Comparison of ENCODE assay signal across 20 mouse cellular contexts in the genomic region with DNA sequence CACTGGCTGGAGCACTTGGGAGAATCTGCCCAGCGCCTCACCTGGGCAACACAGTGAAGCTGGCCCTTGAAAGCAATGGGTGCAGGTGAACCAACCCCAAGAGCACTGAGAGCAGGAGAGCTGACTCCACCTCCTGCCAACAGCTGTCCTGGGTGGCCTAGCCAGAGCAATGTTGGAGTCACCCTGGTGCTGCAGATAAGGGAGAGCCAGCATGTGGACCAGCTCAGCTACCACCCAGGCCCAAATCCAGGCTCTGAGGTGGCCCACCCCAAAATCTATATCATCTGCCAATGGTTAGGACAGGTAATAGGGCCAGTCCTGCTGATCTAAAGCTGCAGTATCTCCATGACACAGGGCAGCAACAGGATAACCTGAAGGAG.
DNase-seq lines count a peak whose midpoint lies in the region; ATAC-seq lines count a peak whose summit lies in the region.
"Had no signal": no experiment of that assay in that cellular context is flagged by ENCODE, and none has a peak within 500 bp of the region (broad histone marks: within the 10 kb centered on the region; RNA-seq: fewer than 3 reads in every experiment).

No protein-coding gene starts in this region.

- H3K27me3 ChIP-seq in heart, embryonic 12.5 days (replicated peaks), result no peaks in the 10 kb centered on the region
- H3K27me3 ChIP-seq in midbrain, embryonic 10.5 days (ENCODE audit: low read depth, poor library complexity, severe bottlenecking), result no peaks in the 10 kb centered on the region
- no peaks in the 10 kb centered on the region for H3K27me3 ChIP-seq in midbrain, embryonic 16.5 days (ENCODE audit: control insufficient read depth, insufficient read depth, low read depth, low read length)
- no peaks in the 10 kb centered on the region for H3K27me3 ChIP-seq in kidney, embryonic 15.5 days

- peaks cover 16% of the 10 kb centered on the region for H3K4me1 ChIP-seq in heart, embryonic 12.5 days (replicated peaks)
- H3K4me1 ChIP-seq in midbrain, embryonic 10.5 days, result no peaks in the 10 kb centered on the region
- no peaks in the 10 kb centered on the region for H3K4me1 ChIP-seq in midbrain, embryonic 16.5 days (ENCODE audit: control insufficient read depth, insufficient read depth, low read length)
- no peaks in the 10 kb centered on the region; the same call in 1 of the 2 replicates for H3K4me1 ChIP-seq in kidney, embryonic 15.5 days
- H3K4me1 ChIP-seq: forebrain, embryonic 10.5 days had no signal

- H3K36me3 ChIP-seq in heart, embryonic 12.5 days, result no peaks in the 10 kb centered on the region
- no peaks in the 10 kb centered on the region for H3K36me3 ChIP-seq in midbrain, embryonic 10.5 days
- no peaks in the 10 kb centered on the region for H3K36me3 ChIP-seq in midbrain, embryonic 16.5 days (ENCODE audit: control insufficient read depth, insufficient read depth, low read length)
- H3K36me3 ChIP-seq in kidney, embryonic 15.5 days, result no peaks in the 10 kb centered on the region
- H3K36me3 ChIP-seq: embryonic facial prominence, embryonic 10.5 days; forebrain, embryonic 10.5 days had no signal

- WGBS in heart, embryonic 12.5 days, result 91% methylated on average over 1 of the region's 1 CpGs
- WGBS in midbrain, embryonic 10.5 days, result 92% methylated on average over 1 of the region's 1 CpGs
- 82% methylated on average over 1 of the region's 1 CpGs for WGBS in midbrain, embryonic 16.5 days
- 85% methylated on average over 1 of the region's 1 CpGs for WGBS in kidney, embryonic 15.5 days

- no peak for DNase-seq in heart, postnatal 14 days
- DNase-seq in midbrain, embryonic 10.5 days (ENCODE audit: low spot score), result no peak
- no peak for DNase-seq in lung, postnatal 25 days (ENCODE audit: low spot score)
- DNase-seq: adrenal gland, adult 2 months; adrenal gland, postnatal 36 days; cerebellum, adult 2 months; cerebellum, postnatal 10 days; gastrocnemius, postnatal 10 days; heart, postnatal 4 days had no signal

- no peak overlapping the region for H3K4me2 ChIP-seq in heart, embryonic 12.5 days
- H3K4me2 ChIP-seq in midbrain, embryonic 16.5 days (ENCODE audit: low read length), result no peak overlapping the region
- H3K4me2 ChIP-seq in kidney, embryonic 15.5 days, result no peak overlapping the region
- H3K4me2 ChIP-seq: hindbrain, embryonic 14.5 days had no signal

- ATAC-seq in heart, embryonic 12.5 days (ENCODE audit: insufficient number of reproducible peaks, low FRiP score), result peak; percentile 54; the same call in 1 of the 2 replicates
- no peak for ATAC-seq in midbrain, embryonic 16.5 days
- peak; percentile 37; the same call in 1 of the 2 replicates for ATAC-seq in megakaryocyte progenitor cell, adult 5-6 weeks (replicated peaks; ENCODE audit: poor library complexity)
- ATAC-seq in neutrophil, adult 5-6 weeks (ENCODE audit: extremely low read depth, insufficient number of reproducible peaks, low FRiP score, poor library complexity, severe bottlenecking), result 0 out of 2 replicates have a peak, but pooled peaks have one; percentile 22
- ATAC-seq in kidney, embryonic 15.5 days (replicated peaks; ENCODE audit: low FRiP score), result no peak
- ATAC-seq: forebrain, embryonic 16.5 days had no signal

- H3K4me3 ChIP-seq in heart, embryonic 12.5 days, result no peak overlapping the region
- H3K4me3 ChIP-seq in midbrain, embryonic 10.5 days, result no peak overlapping the region
- no peak overlapping the region for H3K4me3 ChIP-seq in midbrain, embryonic 16.5 days (ENCODE audit: low read depth, low read length)
- no peak overlapping the region for H3K4me3 ChIP-seq in kidney, embryonic 15.5 days (replicated peaks)
- H3K4me3 ChIP-seq: embryonic facial prominence, embryonic 10.5 days; erythroblast, embryonic 14.5 days; forebrain, embryonic 10.5 days; heart, adult 2 months had no signal

- no peaks in the 10 kb centered on the region for H3K9me3 ChIP-seq in heart, embryonic 12.5 days (replicated peaks)
- H3K9me3 ChIP-seq in midbrain, embryonic 10.5 days (replicated peaks), result no peaks in the 10 kb centered on the region
- no peaks in the 10 kb centered on the region for H3K9me3 ChIP-seq in midbrain, embryonic 16.5 days (replicated peaks; ENCODE audit: control insufficient read depth, low read length, poor library complexity, severe bottlenecking)
- no peaks in the 10 kb centered on the region for H3K9me3 ChIP-seq in kidney, embryonic 15.5 days (replicated peaks)
- H3K9me3 ChIP-seq: embryonic facial prominence, embryonic 10.5 days; forebrain, embryonic 10.5 days had no signal

- H3K27ac ChIP-seq in heart, embryonic 12.5 days (ENCODE audit: poor library complexity, severe bottlenecking), result no peak overlapping the region
- H3K27ac ChIP-seq in midbrain, embryonic 10.5 days (replicated peaks), result 0 out of 2 replicates have a peak overlapping the region, but pooled peaks have one; percentile 3
- no peak overlapping the region for H3K27ac ChIP-seq in midbrain, embryonic 16.5 days (ENCODE audit: low read length)
- H3K27ac ChIP-seq in kidney, embryonic 15.5 days, result no peak overlapping the region
- H3K27ac ChIP-seq: forebrain, embryonic 10.5 days; heart, adult 2 months; hindbrain, embryonic 14.5 days had no signal

- no peak overlapping the region for H3K9ac ChIP-seq in heart, embryonic 12.5 days
- no peak overlapping the region for H3K9ac ChIP-seq in midbrain, embryonic 16.5 days (ENCODE audit: low read depth, low read length)
- no peak overlapping the region for H3K9ac ChIP-seq in kidney, embryonic 15.5 days
- H3K9ac ChIP-seq: hindbrain, embryonic 14.5 days had no signal

- intact Hi-C loops in heart, postnatal 14 days (cut with DNase I), result no loop called here

Comparison
In these comparisons a context has a peak if more than half of its experiments do, and no peak if none do; other contexts are left out.
1. ATAC-seq: peak in heart, embryonic 12.5 days (single experiment), megakaryocyte progenitor cell, adult 5-6 weeks (single experiment) and neutrophil, adult 5-6 weeks (single experiment); none in midbrain, embryonic 16.5 days (single experiment) and kidney, embryonic 15.5 days (single experiment).